Mouse (Mus musculus) left cerebral cortex, postnatal 36 days (tissue): Measurements from ENCODE around the gene H2-Q4. TPM values are rescaled to one million over a fixed set of nuclear protein-coding genes. Genes with fewer than 3 reads are reported as not detected.
"Not testable (repeated sequence)": the region's sequence is repeated elsewhere in the genome, so short reads cannot be mapped to it uniquely, and the experiment has no call there.

Experiments
- DNase-seq, 2 experiments: peaks; one replicate each; pipeline ENCODE4 v3.0.0; 2021 to 2022; ENCODE audit warnings: low spot score in 2 of 2, mixed read lengths in 1 of 2
- intact Hi-C: fragments of 180-260 bp; cut with DNase I; formaldehyde crosslinking; loops from one replicate; pipeline ENCODE4 v1.15.1; 2025
- total RNA-seq, 2 experiments: library from RNA; stranded (reverse); gene quantifications; 2 replicates each; pipeline ENCODE4 v1.2.3; 2021

Gene H2-Q4
- 1 to 10 TPM; 1.7 to 1.9 TPM for total RNA-seq

DNA sequence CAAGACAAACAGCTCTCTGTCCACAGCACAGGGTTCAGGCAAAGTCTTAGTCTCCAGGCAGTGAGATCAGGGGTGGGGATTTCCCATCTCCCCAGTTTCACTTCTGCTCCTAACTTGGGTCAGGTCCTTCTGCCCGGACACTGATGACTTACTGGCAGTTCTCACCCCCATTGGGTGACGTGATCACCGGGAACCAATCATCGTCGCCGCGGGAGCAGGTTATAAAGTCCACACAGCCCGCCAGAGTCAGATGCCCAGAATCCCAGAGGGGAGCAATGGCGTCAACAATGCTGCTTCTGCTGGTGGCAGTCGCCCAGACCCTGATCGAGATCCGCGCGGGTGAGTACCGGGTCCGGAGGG lies at the start of gene H2-Q4:
H2-Q4 (plus strand) TSS at position 249 of the 360 bp plus-strand sequence.
- intact Hi-C loops = no loop called here
- DNase-seq = peak; percentile 65 to 75

GRCm38 (mm10) chr17:35329714-35330113 lies 49.7 kb upstream of the H2-Q4 start:
- DNase-seq, intact Hi-C loops: not testable (repeated sequence)

DNA sequence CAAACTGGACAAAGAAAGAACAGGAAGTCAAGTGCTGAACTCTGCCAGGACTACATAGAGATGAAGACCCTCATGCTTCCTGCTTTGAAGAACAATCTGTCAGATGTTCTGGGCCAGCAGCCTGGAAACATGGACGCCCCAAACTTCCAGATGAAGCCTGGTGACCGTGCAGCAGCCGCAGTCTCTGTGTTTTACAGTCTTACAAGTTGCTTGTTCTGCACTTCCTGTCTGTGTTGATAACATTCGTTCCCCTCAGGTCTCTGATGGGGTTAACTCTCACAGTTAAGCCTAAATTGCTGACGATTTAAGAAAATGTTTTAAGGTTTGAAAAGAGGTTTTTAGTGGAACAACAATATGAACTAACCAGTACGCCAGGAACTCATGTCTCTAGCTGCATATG lies 47.9 kb upstream of the H2-Q4 start:
- DNase-seq, intact Hi-C loops: not testable (repeated sequence)

DNA sequence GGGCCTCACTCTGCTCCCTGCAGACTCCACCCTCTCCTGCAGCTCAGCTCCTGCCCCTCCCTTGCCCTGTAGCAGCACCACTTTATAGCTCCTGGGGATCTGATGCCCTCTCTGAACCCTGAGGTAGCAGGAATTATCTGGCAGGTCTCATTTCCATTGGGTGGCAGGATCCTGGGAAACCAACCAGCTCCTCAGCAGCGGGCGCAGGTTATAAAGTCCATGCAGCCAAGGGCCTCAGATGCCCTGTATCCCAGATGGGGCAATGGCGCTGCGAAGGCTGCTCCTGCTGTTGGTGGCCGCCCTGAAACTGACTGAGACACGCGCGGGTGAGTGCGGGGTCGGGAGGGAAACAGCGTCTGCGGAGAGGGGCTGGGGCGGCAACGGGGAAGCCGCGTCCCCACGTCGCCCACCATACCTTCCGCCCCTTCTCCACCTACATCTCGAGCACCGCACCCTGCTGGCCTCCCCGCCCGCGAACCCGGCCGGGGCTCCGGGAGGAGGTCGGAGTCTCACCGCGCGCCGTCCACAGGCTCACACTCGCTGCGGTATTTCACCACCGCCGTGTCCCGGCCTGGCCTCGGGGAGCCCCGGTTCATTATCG lies 37.2 kb upstream of the H2-Q4 start, which contains the start of gene H2-Q2:
H2-Q2 (plus strand) TSS at position 172 of the 601 bp plus-strand sequence.
- intact Hi-C loops = loop anchor here (10.0 kb wide), 1 partner anchor 77 kb away; the partner anchor contains the start of gene H2-D1

GRCm38 (mm10) chr17:35342711-35343476 lies 36.5 kb upstream of the H2-Q4 start:
- DNase-seq = no peak
- intact Hi-C loops = loop anchor here (10.0 kb wide), 1 partner anchor 78 kb away; the partner anchor contains the start of gene H2-D1

More for the DNA sequence above, 37.2 kb upstream of the H2-Q4 start, which contains the start of gene H2-Q2:
- DNase-seq = no peak

DNA sequence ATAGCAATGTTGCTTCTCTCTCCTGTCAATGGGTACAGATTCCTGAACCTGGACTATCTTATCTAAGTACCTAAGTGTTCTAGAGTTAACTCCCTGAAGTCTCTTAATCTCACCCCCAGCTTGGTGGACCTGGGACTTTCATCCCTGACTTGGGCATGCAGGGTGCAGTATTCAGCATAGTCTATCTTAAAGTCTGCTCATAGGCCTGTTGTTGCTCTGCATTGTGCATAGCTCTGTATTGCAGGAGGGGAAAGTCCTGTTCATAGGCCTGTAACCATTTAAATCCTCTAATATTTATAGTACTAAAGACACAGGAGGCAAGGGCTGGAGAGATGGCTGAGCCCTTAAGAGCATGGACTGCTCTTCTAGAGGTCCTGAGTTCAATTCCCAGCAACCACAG lies 31.8 kb upstream of the H2-Q4 start:
- not testable (repeated sequence) for DNase-seq
- intact Hi-C loops = loop anchor here (10.0 kb wide), 1 partner anchor 83 kb away; the partner anchor contains the start of gene H2-D1

DNA sequence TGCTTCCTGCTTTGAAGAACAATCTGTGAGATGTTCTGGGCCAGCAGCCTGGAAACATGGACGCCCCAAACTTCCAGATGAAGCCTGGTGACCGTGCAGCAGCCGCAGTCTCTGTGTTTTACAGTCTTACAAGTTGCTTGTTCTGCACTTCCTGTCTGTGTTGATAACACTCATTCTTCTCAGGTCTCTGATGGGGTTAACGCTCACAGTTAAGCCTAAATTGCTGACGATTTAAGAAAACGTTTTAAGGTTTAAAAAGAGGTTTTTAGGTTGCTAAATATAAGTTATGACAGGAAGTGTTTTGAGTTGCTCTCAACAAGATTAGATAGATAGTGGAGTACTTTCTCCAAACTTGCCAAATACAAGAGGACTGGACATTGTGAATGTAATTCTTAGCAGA lies 26.1 kb upstream of the H2-Q4 start:
- intact Hi-C loops, DNase-seq: not testable (repeated sequence)

GRCm38 (mm10) chr17:35354071-35354470 lies 25.3 kb upstream of the H2-Q4 start:
- no peak for DNase-seq
- intact Hi-C loops = loop anchor here (2.0 kb wide), 1 partner anchor 41 kb away; no protein-coding TSS in a partner anchor

- intact Hi-C loops = no loop called here
- DNase-seq = no peak
These were observed 22.3 kb upstream of the H2-Q4 start for GRCm38 (mm10) chr17:35357086-35357485.

DNA sequence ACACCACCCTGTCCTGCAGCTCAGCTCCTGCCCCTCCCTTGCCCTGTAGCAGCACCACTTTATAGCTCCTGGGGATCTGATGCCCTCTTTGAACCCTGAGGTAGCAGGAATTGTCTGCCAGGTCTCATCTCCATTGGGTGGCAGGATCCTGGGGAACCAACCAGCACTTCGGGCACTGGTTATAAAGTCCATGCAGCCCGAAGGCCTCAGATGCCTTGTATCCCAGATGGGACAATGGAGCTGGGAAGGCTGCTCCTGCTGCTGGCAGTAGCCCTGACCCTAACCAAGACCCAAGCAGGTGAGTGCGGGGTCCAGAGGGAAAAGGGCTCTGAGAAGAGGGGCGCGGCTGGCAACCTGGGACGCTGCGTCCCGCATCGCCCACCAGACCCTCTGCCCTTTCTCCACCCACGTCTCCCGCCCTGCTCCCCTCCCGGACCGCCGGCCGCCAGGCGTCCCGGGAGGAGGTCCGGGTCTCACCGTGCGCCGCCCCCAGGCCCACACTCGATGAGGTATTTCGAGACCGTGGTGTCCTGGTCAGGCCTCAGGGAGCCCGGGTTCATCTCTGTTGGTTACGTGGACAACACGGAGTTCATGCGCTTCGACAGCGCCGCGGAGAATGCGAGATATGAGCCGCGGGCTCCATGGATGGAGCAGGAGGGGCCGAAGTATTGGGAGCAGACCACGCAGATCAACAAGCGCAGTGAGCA lies 20.5 kb upstream of the H2-Q4 start:
- no peak for DNase-seq
- intact Hi-C loops = no loop called here

DNA sequence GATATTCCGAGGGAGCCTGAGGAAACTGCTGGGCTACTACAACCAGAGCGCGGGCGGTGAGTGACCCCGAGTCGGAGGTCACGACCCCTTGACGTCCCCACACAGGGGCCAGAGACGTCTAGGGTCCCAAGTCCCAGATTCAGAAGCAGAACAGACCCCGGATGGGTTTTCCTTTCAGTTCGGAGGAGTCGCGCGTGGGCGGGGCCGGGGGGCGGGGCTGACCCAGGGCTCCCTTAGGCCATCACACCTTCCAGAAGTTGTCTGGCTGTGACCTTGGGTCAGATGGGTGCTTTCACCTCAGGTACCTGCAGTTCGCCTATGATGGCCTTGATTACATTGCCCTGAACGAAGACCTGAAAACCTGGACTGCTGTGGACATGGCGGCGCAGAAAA lies 20.0 kb upstream of the H2-Q4 start:
- no peak for DNase-seq
- intact Hi-C loops = no loop called here

DNA sequence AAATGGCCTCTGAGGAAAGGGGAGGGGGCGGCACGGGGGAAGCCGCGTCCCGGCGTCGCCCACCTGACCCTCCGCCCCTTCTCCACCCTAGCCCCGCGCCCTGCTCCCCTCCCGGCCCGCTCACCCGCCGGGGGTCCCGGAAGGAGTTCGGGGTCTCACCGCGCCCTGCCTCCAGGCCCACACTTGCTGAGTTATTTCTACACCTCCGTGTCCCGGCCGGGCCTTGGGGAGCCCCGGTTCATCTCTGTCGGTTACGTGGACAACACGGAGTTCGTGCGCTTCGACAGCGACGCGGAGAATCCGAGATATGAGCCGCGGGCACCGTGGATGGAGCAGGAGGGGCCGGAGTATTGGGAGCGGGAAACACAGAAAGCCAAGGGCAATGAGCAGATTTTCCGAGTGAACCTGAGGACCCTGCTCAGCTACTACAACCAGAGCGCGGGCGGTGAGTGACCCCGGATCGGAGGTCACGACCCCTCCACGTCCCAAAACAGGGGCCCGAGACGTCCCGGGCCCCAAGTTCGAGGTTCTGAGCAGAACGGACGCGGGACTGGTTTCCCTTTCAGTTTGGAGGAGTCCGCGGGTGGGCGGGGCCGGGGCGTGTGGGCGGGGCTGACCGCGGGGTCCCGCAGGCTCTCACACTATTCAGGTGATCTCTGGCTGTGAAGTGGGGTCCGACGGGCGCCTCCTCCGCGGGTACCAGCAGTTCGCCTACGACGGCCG lies 473 bp downstream of the H2-Q4 start:
- intact Hi-C loops = no loop called here

DNA sequence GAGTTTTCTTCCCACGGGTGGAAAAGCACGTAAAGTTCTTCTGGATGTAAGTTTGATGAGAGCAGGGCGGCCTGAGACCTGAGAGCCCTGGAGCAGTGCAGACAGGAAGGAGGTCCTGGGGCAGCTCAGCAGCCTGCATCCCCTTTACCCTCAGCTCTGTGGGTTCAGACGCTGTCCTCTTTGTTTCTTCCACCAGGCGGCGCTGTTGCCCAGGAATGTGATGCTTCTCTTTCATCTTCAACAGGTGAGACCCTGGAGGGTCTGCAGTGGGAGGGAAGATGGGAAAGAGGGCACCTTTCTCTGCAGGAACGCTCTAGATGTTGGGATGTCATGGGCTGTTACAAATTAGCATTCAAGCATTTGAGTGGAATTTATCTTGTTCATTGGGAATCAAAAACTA lies 10.4 kb downstream of the H2-Q4 start:
- intact Hi-C loops, DNase-seq: not testable (repeated sequence)

More for the DNA sequence above, 473 bp downstream of the H2-Q4 start:
- DNase-seq = peak in 1 of 2 experiments; percentile 7

DNA sequence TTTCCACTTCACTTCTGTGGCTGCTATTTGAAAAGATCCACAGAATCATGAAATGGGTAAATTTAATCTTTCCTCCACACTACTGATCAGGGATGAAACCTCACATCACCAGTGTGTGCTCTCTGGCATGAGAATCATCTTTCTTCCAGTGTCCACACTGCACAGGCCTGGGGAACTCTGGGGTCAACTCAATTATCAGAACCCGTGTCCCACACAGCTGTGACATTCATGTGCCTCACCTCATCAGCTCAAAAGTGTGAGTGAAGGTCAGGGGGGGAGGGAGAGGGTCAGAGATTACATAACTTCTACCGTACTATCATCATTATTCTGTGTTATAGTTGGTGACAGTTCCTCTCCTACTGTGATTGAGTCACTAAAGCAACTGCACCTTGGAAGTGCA lies 13.3 kb downstream of the H2-Q4 start:
- DNase-seq, intact Hi-C loops: not testable (repeated sequence)

DNA sequence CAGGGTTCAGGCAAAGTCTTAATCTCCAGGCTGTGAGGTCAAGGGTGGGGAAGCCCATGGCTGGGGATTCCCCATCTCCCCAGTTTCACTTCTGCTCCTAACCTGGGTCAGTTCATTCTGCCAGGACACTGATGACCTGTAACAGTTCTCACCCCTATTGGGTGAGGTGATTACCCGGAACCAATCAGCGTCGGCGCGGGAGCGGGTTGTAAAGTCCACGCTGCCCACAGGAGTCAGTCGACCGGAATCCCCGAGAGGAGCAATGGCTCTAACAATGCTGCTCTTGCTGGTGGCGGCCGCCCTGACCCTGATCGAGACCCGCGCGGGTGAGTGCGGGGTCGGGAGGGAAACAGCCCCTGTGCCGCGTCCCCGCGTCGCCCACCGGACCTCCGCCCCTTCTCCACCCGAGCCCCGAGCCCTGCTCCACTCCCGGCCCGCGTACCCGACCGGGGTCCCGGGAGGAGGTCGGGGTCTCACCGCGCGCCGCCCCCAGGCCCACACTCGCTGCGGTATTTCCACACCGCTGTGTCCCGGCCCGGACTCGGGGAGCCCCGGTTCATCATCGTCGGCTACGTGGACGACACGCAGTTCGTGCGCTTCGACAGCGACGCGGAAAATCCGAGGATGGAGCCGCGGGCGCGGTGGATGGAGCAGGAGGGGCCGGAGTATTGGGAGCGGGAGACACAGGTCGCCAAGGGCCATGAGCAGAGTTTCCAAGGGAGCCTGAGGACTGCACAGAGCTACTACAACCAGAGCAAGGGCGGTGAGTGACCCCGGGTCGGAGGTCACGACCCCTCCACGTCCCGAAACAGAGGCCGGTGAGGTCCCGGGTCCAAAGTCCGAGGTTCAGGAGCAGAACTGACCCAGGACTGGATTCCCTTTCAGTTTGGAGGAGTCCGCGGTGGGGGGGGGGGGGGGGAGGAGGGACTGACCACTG lies 14.7 kb downstream of the H2-Q4 start:
- intact Hi-C loops, DNase-seq: not testable (repeated sequence)

- intact Hi-C loops, DNase-seq: not testable (repeated sequence)
These were observed 17.5 kb downstream of the H2-Q4 start for GRCm38 (mm10) chr17:35396956-35397355.

DNA sequence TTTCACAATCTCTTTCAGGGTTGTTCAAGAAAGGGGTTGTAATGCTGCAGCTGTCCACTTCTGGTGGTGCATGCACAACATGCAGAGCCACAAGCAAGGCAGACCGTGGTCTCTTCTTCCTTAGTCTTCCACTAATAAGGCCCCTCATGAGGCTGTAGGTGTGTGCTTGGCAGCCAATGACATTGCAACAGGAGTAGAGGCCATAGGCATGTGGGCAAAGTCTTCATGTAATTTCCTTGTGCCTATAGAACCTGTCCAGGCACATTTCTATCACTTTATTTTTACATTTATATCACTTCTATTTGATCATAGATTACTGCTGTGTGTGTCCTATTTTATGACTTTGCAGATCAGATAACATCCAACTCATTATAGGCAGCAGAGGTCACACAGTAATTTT lies 33.6 kb downstream of the H2-Q4 start:
- DNase-seq, intact Hi-C loops: not testable (repeated sequence)
